Mouse (Mus musculus): ENCODE results near the gene Gm5136.

GRCm38 (mm10) chr10:108728961-108729360 lies 29.0 kb upstream of the Gm5136 start:
- no peak for TF ChIP-seq CTCF (IDR thresholded peaks at IDR 0.05; ENCODE audit: low read depth)
- TF ChIP-seq EP300 (IDR thresholded peaks at IDR 0.05; ENCODE audit: low read depth) = no peak

Measured in heart, postnatal 0 days (tissue).